Mouse (Mus musculus): ENCODE data around the gene Rtkn2. TPM values are rescaled to one million over a fixed set of nuclear protein-coding genes. Genes with fewer than 3 reads are reported as not detected.

Gene Rtkn2
- polyA plus RNA-seq, 1 experiment from 2014 or later: 6.5 TPM

GRCm38 (mm10) chr10:68085574-68085973 lies 106.2 kb downstream of the Rtkn2 start:
- Histone ChIP-seq H3K4me2 (no peak overlapping the region), H3K27me3 (ENCODE audit: control insufficient read depth, insufficient read depth, low read length) (no peaks in the 10 kb centered on the region), H3K36me3 (ENCODE audit: control insufficient read depth, insufficient read depth, low read length) (no peaks in the 10 kb centered on the region), H3K9me3 (replicated peaks; ENCODE audit: control insufficient read depth, low read length) (no peaks in the 10 kb centered on the region), H3K4me3 (ENCODE audit: low read depth, low read length) (no peak overlapping the region), H3K9ac (ENCODE audit: low read depth, low read length) (no peak overlapping the region), H3K4me1 (ENCODE audit: control insufficient read depth, insufficient read depth, low read length) (peaks cover 7% of the 10 kb centered on the region; the same call in 1 of the 2 replicates), H3K27ac (ENCODE audit: low read depth, low read length) (no peak overlapping the region)
- 78% methylated on average over 4 of the region's 4 CpGs for WGBS (ENCODE audit: insufficient replicate concordance)
- ATAC-seq (replicated peaks; ENCODE audit: insufficient number of reproducible peaks, low FRiP score, low TSS enrichment): no peak

- no peak for ATAC-seq (replicated peaks; ENCODE audit: insufficient number of reproducible peaks, low FRiP score, low TSS enrichment)
- H3K36me3 ChIP-seq (ENCODE audit: control insufficient read depth, insufficient read depth, low read length): no peaks in the 10 kb centered on the region
- no peak overlapping the region for H3K9ac ChIP-seq (ENCODE audit: low read depth, low read length)
- no peak overlapping the region for H3K27ac ChIP-seq (ENCODE audit: low read depth, low read length)
- WGBS (ENCODE audit: insufficient replicate concordance): 78% methylated on average over 4 of the region's 4 CpGs
- H3K27me3 ChIP-seq (ENCODE audit: control insufficient read depth, insufficient read depth, low read length): no peaks in the 10 kb centered on the region
- no peak overlapping the region for H3K4me2 ChIP-seq
- no peak overlapping the region for H3K4me3 ChIP-seq (ENCODE audit: low read depth, low read length)
- no peaks in the 10 kb centered on the region for H3K9me3 ChIP-seq (replicated peaks; ENCODE audit: control insufficient read depth, low read length)
- peaks cover 11% of the 10 kb centered on the region; the same call in 1 of the 2 replicates for H3K4me1 ChIP-seq (ENCODE audit: control insufficient read depth, insufficient read depth, low read length)
These were observed 107.6 kb downstream of the Rtkn2 start for GRCm38 (mm10) chr10:68086973-68087372.

DNA sequence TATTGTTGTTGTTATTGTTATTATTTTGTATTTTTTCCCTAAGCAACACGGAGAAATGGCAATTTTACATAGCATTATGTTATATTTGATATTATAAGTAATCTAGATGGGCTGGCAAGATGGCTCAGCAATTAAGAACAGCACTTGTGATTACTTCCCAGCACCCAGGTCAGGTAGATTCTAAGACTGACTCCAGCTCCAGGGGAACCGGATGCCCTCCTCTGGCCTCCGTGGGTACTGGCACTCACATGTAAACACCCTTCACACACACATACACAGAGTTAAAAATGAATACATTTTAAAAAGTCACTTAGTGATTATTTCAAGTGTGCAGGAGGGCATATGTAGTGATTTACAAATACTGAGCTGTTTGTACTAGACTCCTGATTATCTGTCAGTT lies 108.4 kb downstream of the Rtkn2 start:
- no peak overlapping the region for H3K4me2 ChIP-seq
- ATAC-seq (replicated peaks; ENCODE audit: insufficient number of reproducible peaks, low FRiP score, low TSS enrichment): no peak
- WGBS (ENCODE audit: insufficient replicate concordance): 74% methylated on average over 3 of the region's 3 CpGs
- no peaks in the 10 kb centered on the region for H3K9me3 ChIP-seq (replicated peaks; ENCODE audit: control insufficient read depth, low read length)
- no peaks in the 10 kb centered on the region for H3K27me3 ChIP-seq (ENCODE audit: control insufficient read depth, insufficient read depth, low read length)
- H3K9ac ChIP-seq (ENCODE audit: low read depth, low read length): no peak overlapping the region
- H3K4me1 ChIP-seq (ENCODE audit: control insufficient read depth, insufficient read depth, low read length): peaks cover 11% of the 10 kb centered on the region; the same call in 1 of the 2 replicates
- no peak overlapping the region for H3K4me3 ChIP-seq (ENCODE audit: low read depth, low read length)
- no peaks in the 10 kb centered on the region for H3K36me3 ChIP-seq (ENCODE audit: control insufficient read depth, insufficient read depth, low read length)
- H3K27ac ChIP-seq (ENCODE audit: low read depth, low read length): no peak overlapping the region

GRCm38 (mm10) chr10:68089435-68090196 lies 110.2 kb downstream of the Rtkn2 start:
- ATAC-seq (replicated peaks; ENCODE audit: insufficient number of reproducible peaks, low FRiP score, low TSS enrichment): no peak
- Histone ChIP-seq H3K27me3 (ENCODE audit: control insufficient read depth, insufficient read depth, low read length) (no peaks in the 10 kb centered on the region), H3K9me3 (replicated peaks; ENCODE audit: control insufficient read depth, low read length) (no peaks in the 10 kb centered on the region), H3K27ac (ENCODE audit: low read depth, low read length) (no peak overlapping the region), H3K9ac (ENCODE audit: low read depth, low read length) (no peak overlapping the region), H3K4me3 (ENCODE audit: low read depth, low read length) (no peak overlapping the region), H3K36me3 (ENCODE audit: control insufficient read depth, insufficient read depth, low read length) (no peaks in the 10 kb centered on the region), H3K4me1 (ENCODE audit: control insufficient read depth, insufficient read depth, low read length) (peaks cover 11% of the 10 kb centered on the region; the same call in 1 of the 2 replicates), H3K4me2 (no peak overlapping the region)
- 66% methylated on average over 15 of the region's 15 CpGs for WGBS (ENCODE audit: insufficient replicate concordance)

DNA sequence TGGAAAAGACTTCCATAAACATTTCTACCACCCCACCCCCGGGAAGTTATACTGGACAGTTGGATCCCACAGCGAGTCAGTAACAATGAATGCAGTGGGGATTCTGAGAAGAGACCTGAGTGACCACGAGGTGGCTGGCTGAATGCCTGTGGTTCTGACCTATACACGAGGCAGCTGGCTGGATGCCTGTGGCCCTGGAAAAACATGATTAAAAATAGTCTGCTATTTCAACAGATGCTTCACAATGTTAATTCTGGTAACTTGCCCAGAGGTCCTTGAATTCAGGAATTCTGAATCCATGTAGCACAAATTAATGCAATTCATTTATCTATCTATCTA lies 110.8 kb downstream of the Rtkn2 start:
- peaks cover 11% of the 10 kb centered on the region; the same call in 1 of the 2 replicates for H3K4me1 ChIP-seq (ENCODE audit: control insufficient read depth, insufficient read depth, low read length)
- no peaks in the 10 kb centered on the region for H3K27me3 ChIP-seq (ENCODE audit: control insufficient read depth, insufficient read depth, low read length)
- H3K9me3 ChIP-seq (replicated peaks; ENCODE audit: control insufficient read depth, low read length): no peaks in the 10 kb centered on the region
- H3K4me2 ChIP-seq: no peak overlapping the region
- WGBS (ENCODE audit: insufficient replicate concordance): 37% methylated on average over 4 of the region's 4 CpGs
- ATAC-seq (replicated peaks; ENCODE audit: insufficient number of reproducible peaks, low FRiP score, low TSS enrichment): no peak
- H3K4me3 ChIP-seq (ENCODE audit: low read depth, low read length): no peak overlapping the region
- no peak overlapping the region for H3K27ac ChIP-seq (ENCODE audit: low read depth, low read length)
- H3K9ac ChIP-seq (ENCODE audit: low read depth, low read length): no peak overlapping the region
- no peaks in the 10 kb centered on the region for H3K36me3 ChIP-seq (ENCODE audit: control insufficient read depth, insufficient read depth, low read length)

DNA sequence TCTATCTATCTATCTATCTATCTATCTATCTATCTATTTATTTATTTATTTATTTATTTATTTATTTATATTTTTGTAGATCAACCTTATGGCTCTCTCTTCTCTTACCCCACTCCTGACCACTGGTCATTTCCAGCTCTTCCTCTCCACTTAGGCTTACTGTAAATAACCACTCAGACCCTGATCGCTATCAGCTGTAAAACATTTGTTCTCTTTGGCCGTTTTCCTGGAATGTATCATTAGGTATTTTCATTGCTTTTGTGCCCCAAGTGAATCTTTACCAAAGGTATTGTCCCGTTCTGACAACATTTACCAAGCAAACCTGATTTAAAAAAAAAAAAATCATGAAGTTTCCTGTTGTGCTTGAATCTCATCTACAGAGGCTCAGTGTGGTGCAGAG lies 111.2 kb downstream of the Rtkn2 start:
- Histone ChIP-seq H3K4me1 (ENCODE audit: control insufficient read depth, insufficient read depth, low read length) (peaks cover 11% of the 10 kb centered on the region; the same call in 1 of the 2 replicates), H3K9ac (ENCODE audit: low read depth, low read length) (no peak overlapping the region), H3K27ac (ENCODE audit: low read depth, low read length) (no peak overlapping the region), H3K4me2 (no peak overlapping the region), H3K27me3 (ENCODE audit: control insufficient read depth, insufficient read depth, low read length) (no peaks in the 10 kb centered on the region), H3K36me3 (ENCODE audit: control insufficient read depth, insufficient read depth, low read length) (no peaks in the 10 kb centered on the region), H3K4me3 (ENCODE audit: low read depth, low read length) (no peak overlapping the region), H3K9me3 (replicated peaks; ENCODE audit: control insufficient read depth, low read length) (no peaks in the 10 kb centered on the region)
- WGBS (ENCODE audit: insufficient replicate concordance): 70% methylated on average over 3 of the region's 3 CpGs
- ATAC-seq (replicated peaks; ENCODE audit: insufficient number of reproducible peaks, low FRiP score, low TSS enrichment): no peak

DNA sequence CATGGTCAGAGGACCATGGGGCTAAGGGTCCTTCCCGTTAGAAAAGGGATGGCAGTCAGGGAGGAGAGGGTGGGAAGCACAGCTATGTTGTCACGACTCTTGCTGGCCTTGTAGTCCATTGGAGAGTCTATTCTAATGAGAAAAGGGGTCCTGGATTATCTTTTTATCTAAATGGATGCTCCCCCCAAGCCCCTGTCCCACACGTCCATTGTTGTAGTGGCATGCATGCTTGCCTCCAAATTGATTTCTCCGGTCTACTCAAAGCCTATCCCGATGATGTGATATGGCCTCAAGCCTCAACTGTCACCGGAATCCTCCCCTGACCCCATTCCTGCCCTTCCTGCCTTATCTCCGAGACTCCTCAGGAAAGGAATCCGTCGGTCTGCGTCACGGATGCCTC lies 111.6 kb downstream of the Rtkn2 start:
- Histone ChIP-seq H3K27me3 (ENCODE audit: control insufficient read depth, insufficient read depth, low read length) (no peaks in the 10 kb centered on the region), H3K4me1 (ENCODE audit: control insufficient read depth, insufficient read depth, low read length) (peaks cover 11% of the 10 kb centered on the region; the same call in 1 of the 2 replicates), H3K9ac (ENCODE audit: low read depth, low read length) (no peak overlapping the region), H3K9me3 (replicated peaks; ENCODE audit: control insufficient read depth, low read length) (no peaks in the 10 kb centered on the region), H3K4me3 (ENCODE audit: low read depth, low read length) (no peak overlapping the region), H3K36me3 (ENCODE audit: control insufficient read depth, insufficient read depth, low read length) (no peaks in the 10 kb centered on the region), H3K4me2 (no peak overlapping the region), H3K27ac (ENCODE audit: low read depth, low read length) (no peak overlapping the region)
- ATAC-seq (replicated peaks; ENCODE audit: insufficient number of reproducible peaks, low FRiP score, low TSS enrichment): no peak
- 46% methylated on average over 11 of the region's 11 CpGs for WGBS (ENCODE audit: insufficient replicate concordance)

GRCm38 (mm10) chr10:68091840-68092239 lies 112.5 kb downstream of the Rtkn2 start:
- peaks cover 11% of the 10 kb centered on the region; the same call in 1 of the 2 replicates for H3K4me1 ChIP-seq (ENCODE audit: control insufficient read depth, insufficient read depth, low read length)
- no peak overlapping the region for H3K9ac ChIP-seq (ENCODE audit: low read depth, low read length)
- no peak for ATAC-seq (replicated peaks; ENCODE audit: insufficient number of reproducible peaks, low FRiP score, low TSS enrichment)
- H3K4me2 ChIP-seq: no peak overlapping the region
- H3K27me3 ChIP-seq (ENCODE audit: control insufficient read depth, insufficient read depth, low read length): no peaks in the 10 kb centered on the region
- H3K27ac ChIP-seq (ENCODE audit: low read depth, low read length): no peak overlapping the region
- peaks cover 6% of the 10 kb centered on the region for H3K36me3 ChIP-seq (ENCODE audit: control insufficient read depth, insufficient read depth, low read length)
- 70% methylated on average over 4 of the region's 4 CpGs for WGBS (ENCODE audit: insufficient replicate concordance)
- H3K9me3 ChIP-seq (replicated peaks; ENCODE audit: control insufficient read depth, low read length): no peaks in the 10 kb centered on the region
- no peak overlapping the region for H3K4me3 ChIP-seq (ENCODE audit: low read depth, low read length)

- Histone ChIP-seq H3K9ac (ENCODE audit: low read depth, low read length) (no peak overlapping the region), H3K36me3 (ENCODE audit: control insufficient read depth, insufficient read depth, low read length) (peaks cover 21% of the 10 kb centered on the region), H3K27me3 (ENCODE audit: control insufficient read depth, insufficient read depth, low read length) (no peaks in the 10 kb centered on the region), H3K27ac (ENCODE audit: low read depth, low read length) (no peak overlapping the region), H3K9me3 (replicated peaks; ENCODE audit: control insufficient read depth, low read length) (no peaks in the 10 kb centered on the region), H3K4me1 (ENCODE audit: control insufficient read depth, insufficient read depth, low read length) (peaks cover 11% of the 10 kb centered on the region; the same call in 1 of the 2 replicates), H3K4me2 (no peak overlapping the region), H3K4me3 (ENCODE audit: low read depth, low read length) (no peak overlapping the region)
- no peak for ATAC-seq (replicated peaks; ENCODE audit: insufficient number of reproducible peaks, low FRiP score, low TSS enrichment)
- 86% methylated on average over 3 of the region's 3 CpGs for WGBS (ENCODE audit: insufficient replicate concordance)
These were observed 114.1 kb downstream of the Rtkn2 start for GRCm38 (mm10) chr10:68093496-68093895.
